9 mouse cellular contexts compared by ENCODE assay signal in the genomic region with DNA sequence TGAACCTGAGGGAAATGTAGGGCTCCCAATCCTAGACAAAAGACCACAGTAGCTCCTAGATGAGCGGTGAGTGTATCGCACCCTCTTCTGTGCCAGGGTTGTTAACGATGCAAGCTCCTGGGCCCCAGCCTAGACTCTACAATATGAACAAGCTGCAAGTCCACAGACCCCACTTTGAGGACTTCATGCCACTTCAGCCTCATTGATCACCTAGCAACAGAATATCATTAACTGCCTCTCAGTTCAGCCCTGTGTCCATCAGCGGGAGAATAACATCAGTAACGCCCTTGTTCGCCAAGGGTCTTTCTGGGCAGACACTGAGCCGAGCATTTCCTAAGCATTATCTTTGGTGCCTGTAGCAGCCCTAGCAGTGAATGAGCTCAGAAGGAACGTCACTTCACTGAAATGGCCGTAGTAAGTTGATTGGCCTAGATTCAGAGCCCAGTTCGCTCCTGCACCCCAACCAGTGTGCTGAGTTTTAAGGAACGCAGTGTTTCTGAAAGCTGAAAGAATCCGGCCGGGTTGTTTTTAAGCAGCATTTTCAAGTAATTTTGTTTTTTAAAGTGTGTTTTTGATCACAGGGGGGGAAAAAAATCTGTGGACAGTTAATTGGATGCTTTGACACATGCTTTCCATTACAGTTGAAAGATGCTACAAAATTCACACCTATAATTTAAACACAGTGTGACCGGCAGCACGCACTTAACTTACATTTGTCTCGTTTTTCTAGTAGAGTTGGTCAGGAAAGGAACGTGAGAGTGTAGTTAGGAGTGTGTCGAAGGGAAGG. TPM values are rescaled to one million over a fixed set of nuclear protein-coding genes. Genes with fewer than 3 reads are reported as not detected.
DNase-seq lines count a peak whose midpoint lies in the region; ATAC-seq lines count a peak whose summit lies in the region.
"Had no signal": no experiment of that assay in that cellular context is flagged by ENCODE, and none has a peak within 500 bp of the region (broad histone marks: within the 10 kb centered on the region; RNA-seq: fewer than 3 reads in every experiment).

No protein-coding gene starts in this region.

- intact Hi-C loops in gastrocnemius, postnatal 36 days (cut with DNase I) = loop anchor here (10.0 kb wide), 1 partner anchor 96 kb away; no protein-coding TSS in a partner anchor
- intact Hi-C loops in heart, postnatal 25 days (cut with DNase I) = loop anchor here (5.0 kb wide), 1 partner anchor 93 kb away; no protein-coding TSS in a partner anchor

- peak; percentile 80 for ATAC-seq in frontal cortex, adult (ENCODE audit: low TSS enrichment)
- peak; percentile 94 for ATAC-seq in neural tube, embryonic 12.5 days (ENCODE audit: low FRiP score, low read depth)

- H3K9ac ChIP-seq in neural tube, embryonic 12.5 days = no peak overlapping the region

- no peaks in the 10 kb centered on the region for H3K9me3 ChIP-seq in neural tube, embryonic 12.5 days
- H3K9me3 ChIP-seq: megakaryocyte, embryonic 14.5 days had no signal

- H3K36me3 ChIP-seq in neural tube, embryonic 12.5 days = no peaks in the 10 kb centered on the region

- peaks cover 15% of the 10 kb centered on the region for H3K4me1 ChIP-seq in neural tube, embryonic 12.5 days

- no peak overlapping the region for H3K4me3 ChIP-seq in neural tube, embryonic 12.5 days
- H3K4me3 ChIP-seq: megakaryocyte, embryonic 14.5 days had no signal

- DNase-seq in frontal cortex, postnatal 25 days (ENCODE audit: low spot score in 2 of 2) = no peak
- peak; percentile 44 for DNase-seq in frontal cortex, adult 2 months (ENCODE audit: extremely low spot score in 1 of 2, low spot score in 1 of 2)
- peak; percentile 29 for DNase-seq in left cerebral cortex, adult 11 months (ENCODE audit: low spot score)
- DNase-seq in gastrocnemius, postnatal 36 days = no peak
- DNase-seq in heart, postnatal 25 days (ENCODE audit: low spot score) = no peak
- DNase-seq in ovary, postnatal 36 days (ENCODE audit: low spot score) = no peak

- WGBS in neural tube, embryonic 12.5 days = 44% methylated on average over 18 of the region's 18 CpGs

- H3K27me3 ChIP-seq in neural tube, embryonic 12.5 days (replicated peaks) = no peaks in the 10 kb centered on the region

- peak overlapping the region; percentile 3; the same call in 1 of the 2 replicates for H3K27ac ChIP-seq in neural tube, embryonic 12.5 days

- H3K4me2 ChIP-seq in neural tube, embryonic 12.5 days (replicated peaks) = no peak overlapping the region

RNA-seq across cellular contexts. Expression of a gene that starts 32.1 kb away (rescaled TPM):
- polyA plus RNA-seq in frontal cortex, adult 2 months (2012; rRNA removed) = 14.0 TPM in 2 replicates
- 48.8 and 52.1 TPM in 2 replicates for polyA plus RNA-seq in neural tube, embryonic 12.5 days (2016; fragmentation: Nextera tagmentation; extraction: Ambion mirVana)
- total RNA-seq in gastrocnemius, postnatal 36 days (2021) = 10 to 100 TPM in 1 of 2 experiments, 1 to 10 TPM in 1; 8.5 to 10.0 TPM
- 10 to 100 TPM; 18.1 to 20.4 TPM for total RNA-seq in heart, postnatal 25 days (2021)

RNA-seq across cellular contexts. Expression of a gene that starts 47.3 kb away (rescaled TPM):
- polyA plus RNA-seq in frontal cortex, adult 2 months (2012; rRNA removed) = 38.7 and 39.9 TPM in 2 replicates
- polyA plus RNA-seq in neural tube, embryonic 12.5 days (2016; fragmentation: Nextera tagmentation; extraction: Ambion mirVana) = 64.7 and 68.2 TPM in 2 replicates
- 10 to 100 TPM; 17.2 to 18.0 TPM for total RNA-seq in gastrocnemius, postnatal 36 days (2021)
- 10 to 100 TPM; 16.8 to 18.1 TPM for total RNA-seq in heart, postnatal 25 days (2021)

Comparison
In these comparisons a context has a peak if more than half of its experiments do, and no peak if none do; other contexts are left out.
1. DNase-seq: peak in frontal cortex, adult 2 months (2 of 2) and left cerebral cortex, adult 11 months (single experiment); none in frontal cortex, postnatal 25 days (0 of 2), gastrocnemius, postnatal 36 days (0 of 2), heart, postnatal 25 days (single experiment) and ovary, postnatal 36 days (single experiment).